Mouse (Mus musculus) CD4-positive helper T cell, adult 2 months (primary cell): ENCODE results near the gene Padi2.
A peak's percentile ranks its signal among the peaks of the same experiment; 100 is the strongest.

ENCODE experiments used
- DNase-seq: peaks from one replicate; pipeline ENCODE4 v3.0.0-alpha.2; 2012; ENCODE audit warnings: low read depth, missing footprints, low spot score

Gene Padi2

GRCm38 (mm10) chr4:140906076-140906826 is at the start of gene Padi2:
TSS of gene Padi2 (plus strand) at chr4:140906344.
- peak; percentile 88 for DNase-seq

- DNase-seq, result no peak
Observed at GRCm38 (mm10) chr4:140857041-140857440, 49.1 kb upstream of the Padi2 start.

- no peak for DNase-seq
Observed at GRCm38 (mm10) chr4:140857813-140858212, 48.3 kb upstream of the Padi2 start.

- DNase-seq, result no peak
Observed at GRCm38 (mm10) chr4:140859291-140859690, 46.9 kb upstream of the Padi2 start.

- DNase-seq, result no peak
Observed at GRCm38 (mm10) chr4:140860125-140860766, 45.9 kb upstream of the Padi2 start.

GRCm38 (mm10) chr4:140860767-140861147 is 45.4 kb upstream of the Padi2 start:
- no peak for DNase-seq

- no peak for DNase-seq
Observed at GRCm38 (mm10) chr4:140862036-140862650, 44.0 kb upstream of the Padi2 start.

- peak; percentile 71 for DNase-seq
Observed at GRCm38 (mm10) chr4:140868484-140869190, 37.5 kb upstream of the Padi2 start.

- DNase-seq, result no peak
Observed at GRCm38 (mm10) chr4:140869945-140870344, 36.2 kb upstream of the Padi2 start.

GRCm38 (mm10) chr4:140870876-140871275 is 35.3 kb upstream of the Padi2 start:
- no peak for DNase-seq

- no peak for DNase-seq
Observed at GRCm38 (mm10) chr4:140871376-140871775, 34.8 kb upstream of the Padi2 start.

GRCm38 (mm10) chr4:140871851-140872685 is 34.1 kb upstream of the Padi2 start:
- DNase-seq, result no peak

- DNase-seq, result no peak
Observed at GRCm38 (mm10) chr4:140872686-140872992, 33.5 kb upstream of the Padi2 start.

GRCm38 (mm10) chr4:140873011-140873410 is 33.1 kb upstream of the Padi2 start:
- DNase-seq, result no peak

GRCm38 (mm10) chr4:140876161-140876560 is 30.0 kb upstream of the Padi2 start:
- no peak for DNase-seq

- DNase-seq, result no peak
Observed at GRCm38 (mm10) chr4:140876681-140877080, 29.5 kb upstream of the Padi2 start.

- no peak for DNase-seq
Observed at GRCm38 (mm10) chr4:140877441-140877840, 28.7 kb upstream of the Padi2 start.

- no peak for DNase-seq
Observed at GRCm38 (mm10) chr4:140878655-140879054, 27.5 kb upstream of the Padi2 start.

GRCm38 (mm10) chr4:140879116-140879515 is 27.0 kb upstream of the Padi2 start:
- DNase-seq, result no peak

- no peak for DNase-seq
Observed at GRCm38 (mm10) chr4:140879739-140880138, 26.4 kb upstream of the Padi2 start.

GRCm38 (mm10) chr4:140880207-140880606 is 25.9 kb upstream of the Padi2 start:
- no peak for DNase-seq
